Mouse (Mus musculus) ZHBTc4 (cell line): Measurements from ENCODE around the gene Add1.
"Not testable (repeated sequence)": the region's sequence is repeated elsewhere in the genome, so short reads cannot be mapped to it uniquely, and the experiment has no call there.

Experiments
- DNase-seq: peaks from one replicate; pipeline ENCODE4 v3.0.0-alpha.2; 2011; ENCODE audit warnings: low read depth, low spot score

Add1 gene

DNA sequence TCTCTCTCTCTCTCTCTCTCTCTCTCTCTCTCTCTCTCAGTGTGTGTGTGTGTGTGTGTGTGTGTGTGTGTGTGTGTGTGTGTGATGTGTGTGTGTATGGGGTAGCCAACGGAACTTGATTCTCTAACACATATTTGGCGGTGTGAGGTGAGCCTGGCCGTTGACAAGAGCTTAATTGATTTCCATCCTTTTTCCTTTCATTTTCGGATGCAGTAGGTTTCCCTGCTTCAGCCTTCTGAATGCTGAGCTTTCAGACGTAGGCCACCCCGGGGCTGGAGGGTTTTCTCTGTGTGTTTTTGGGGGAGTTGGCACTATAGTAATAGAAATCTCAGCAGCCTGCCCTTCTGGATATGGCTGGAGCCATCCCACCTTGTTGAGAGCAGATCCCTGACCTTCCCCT, 23.2 kb upstream of the Add1 start:
- DNase-seq = no peak

DNA sequence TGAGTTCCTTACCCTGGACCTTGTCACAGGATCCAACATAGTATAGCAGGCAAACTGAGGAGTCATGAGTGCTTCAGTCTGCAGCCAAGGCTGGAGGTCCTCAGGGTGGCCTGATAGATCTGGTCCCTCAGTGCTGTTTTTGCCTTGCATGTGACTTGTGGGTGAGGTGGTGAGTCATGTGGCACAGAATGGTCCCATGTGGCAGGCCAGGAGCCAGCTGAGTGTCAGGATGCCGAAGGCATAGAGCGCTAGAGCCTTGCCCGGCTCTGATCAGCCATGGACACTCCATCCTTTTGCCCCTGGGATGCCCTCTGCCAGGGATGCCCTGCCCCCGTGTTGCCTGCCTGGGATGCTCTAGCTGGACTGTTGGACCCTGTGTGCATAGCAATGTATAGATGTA, 21.6 kb upstream of the Add1 start:
- no peak for DNase-seq

DNA sequence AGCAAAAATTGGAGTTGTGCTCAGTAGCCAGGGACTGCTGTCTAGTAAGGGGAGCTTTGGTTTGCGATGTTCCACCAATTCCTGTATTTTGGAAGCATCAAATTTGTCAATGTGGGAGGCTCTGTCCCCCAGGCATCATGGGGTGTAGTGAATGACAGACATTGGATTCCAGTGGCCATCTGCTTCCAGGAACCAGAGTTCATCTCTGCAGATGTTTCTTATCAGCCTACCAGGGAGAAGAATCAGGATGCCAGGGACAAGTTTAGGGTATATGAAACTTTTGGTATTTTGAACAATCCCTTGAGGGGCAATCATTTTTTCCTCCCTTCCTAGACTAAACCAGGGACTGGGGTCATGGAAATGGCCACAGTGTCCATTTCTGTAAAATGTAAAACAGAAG, 9.6 kb upstream of the Add1 start:
- no peak for DNase-seq

DNA sequence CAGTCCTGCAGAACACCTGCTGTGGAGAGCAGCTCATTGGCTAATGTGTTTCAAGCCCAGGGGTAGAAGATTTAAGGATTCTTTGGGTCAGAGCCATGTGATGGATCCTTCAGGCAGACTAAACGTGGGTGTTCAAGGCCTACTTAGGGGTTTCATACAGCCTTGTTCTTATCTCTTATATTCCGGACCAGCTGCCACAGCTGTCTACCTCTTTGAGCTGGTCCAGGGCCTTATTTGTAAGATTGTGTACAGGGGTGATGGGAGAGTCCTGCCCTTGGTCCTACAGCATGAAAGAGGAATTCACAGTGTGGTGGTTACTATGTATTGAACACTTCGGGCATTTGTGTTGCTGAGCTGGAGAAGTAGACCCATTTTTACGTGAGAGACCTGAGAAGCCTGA, 9.2 kb upstream of the Add1 start:
- no peak for DNase-seq

DNA sequence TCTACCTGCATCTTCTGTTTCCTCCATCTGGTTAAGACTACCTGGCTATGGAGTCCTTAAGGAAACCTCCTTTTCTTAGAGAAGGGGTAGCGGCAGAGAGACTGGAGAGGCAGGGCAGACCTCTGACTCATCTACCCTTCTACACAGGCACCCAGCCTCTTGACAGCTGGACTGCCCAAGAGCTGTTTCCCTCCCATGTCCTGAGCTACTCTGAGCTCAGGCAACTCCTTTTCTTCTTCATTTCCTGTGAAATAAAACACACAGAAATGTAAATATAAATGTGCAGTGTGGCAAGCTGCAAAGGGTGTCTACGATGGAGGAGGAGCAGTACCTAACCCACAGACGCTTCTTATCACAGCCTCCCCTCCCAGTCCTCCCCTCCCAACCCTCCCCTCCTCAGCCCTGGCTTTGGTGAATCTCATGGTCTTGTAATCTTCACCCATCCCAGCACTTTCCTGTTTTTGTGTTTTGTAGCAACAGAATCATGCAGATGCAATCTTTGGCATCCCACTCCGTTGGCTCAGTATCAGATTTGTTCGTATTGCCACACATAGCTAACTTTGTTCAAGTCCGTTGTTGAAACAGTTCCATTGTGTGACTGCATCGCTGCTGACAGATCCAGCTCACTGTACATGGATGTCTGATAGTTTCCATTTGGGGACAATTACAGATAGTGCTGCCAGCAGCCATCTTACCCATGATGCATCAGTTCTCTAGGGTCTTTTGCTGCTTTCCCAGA, 7.8 kb upstream of the Add1 start:
- DNase-seq = no peak

DNA sequence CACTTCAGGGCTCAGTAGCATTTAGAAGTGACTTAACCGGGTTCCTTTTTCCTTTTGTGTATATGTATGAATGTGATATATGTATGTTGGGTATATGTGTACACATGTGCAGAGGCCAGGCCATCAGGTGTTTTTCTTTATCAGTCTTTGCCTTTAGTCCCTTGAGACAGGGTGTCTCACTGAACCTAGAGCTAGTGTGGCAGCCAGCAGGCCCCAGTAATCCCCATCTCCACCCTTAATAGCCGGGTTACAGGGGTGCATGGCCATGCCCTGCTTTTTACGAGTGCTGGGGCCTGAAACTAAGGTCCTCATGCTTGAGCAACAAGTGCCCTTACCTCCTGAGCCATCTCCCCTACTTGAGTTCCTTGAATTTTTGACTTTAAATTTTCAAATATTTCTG, 1.9 kb upstream of the Add1 start:
- DNase-seq = no peak

DNA sequence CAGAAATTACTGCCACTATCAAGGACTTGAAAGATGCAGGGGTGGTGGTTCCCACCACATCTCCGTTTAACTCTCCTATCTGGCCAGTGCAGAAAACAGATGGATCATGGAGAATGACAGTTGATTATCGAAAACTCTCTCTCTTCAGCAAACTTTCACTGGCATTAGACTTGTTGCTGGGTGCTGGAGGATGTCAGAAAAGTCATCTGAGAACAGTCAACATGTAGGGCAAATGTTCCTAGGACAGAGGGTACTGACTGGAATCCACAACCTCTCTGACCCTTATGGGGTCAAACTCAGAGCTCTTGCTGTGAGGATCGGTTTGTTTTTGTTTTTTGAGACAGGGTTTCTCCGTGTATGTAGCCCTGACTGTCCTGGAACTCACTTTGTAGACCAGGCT, 896 bp upstream of the Add1 start:
- not testable (repeated sequence) for DNase-seq

DNA sequence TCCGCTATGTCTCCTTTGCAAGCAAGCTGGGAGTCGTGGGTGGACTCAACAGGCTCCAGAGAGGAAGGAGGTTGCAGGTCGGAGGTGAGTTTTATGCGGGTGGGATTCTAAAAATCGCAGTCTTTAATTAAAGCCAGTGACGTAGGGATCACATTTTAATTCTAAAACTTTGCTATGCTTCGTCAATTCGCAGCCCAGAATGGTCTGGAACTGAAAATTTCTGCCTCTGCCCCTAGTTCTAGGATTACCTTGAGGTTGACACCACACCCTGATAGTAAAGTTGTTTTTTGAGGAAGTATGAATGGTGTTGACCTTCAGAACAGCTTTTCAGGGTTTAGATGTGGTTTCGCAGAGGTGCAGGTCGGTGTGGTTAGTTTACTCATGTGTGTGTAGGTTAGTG, 1.3 kb downstream of the Add1 start:
- DNase-seq = no peak

DNA sequence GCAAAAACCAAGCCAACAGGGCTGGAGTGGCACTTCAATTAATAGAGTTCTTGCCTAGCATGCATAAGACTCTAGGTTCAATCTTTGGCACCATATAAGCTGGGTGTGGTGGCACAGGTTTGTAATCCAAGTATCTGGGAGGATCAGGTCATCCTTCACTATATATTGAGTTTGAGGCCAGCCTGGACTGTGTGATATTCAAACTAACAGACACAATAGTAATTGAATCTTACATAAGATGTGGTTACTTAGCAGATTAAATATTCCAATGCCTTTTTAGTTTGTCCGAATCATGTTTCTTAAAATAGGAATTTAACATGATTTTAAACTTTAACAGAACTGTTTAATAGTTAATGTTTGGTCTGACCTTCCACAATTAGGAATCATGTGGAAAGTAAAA, 2.8 kb downstream of the Add1 start:
- DNase-seq = no peak

DNA sequence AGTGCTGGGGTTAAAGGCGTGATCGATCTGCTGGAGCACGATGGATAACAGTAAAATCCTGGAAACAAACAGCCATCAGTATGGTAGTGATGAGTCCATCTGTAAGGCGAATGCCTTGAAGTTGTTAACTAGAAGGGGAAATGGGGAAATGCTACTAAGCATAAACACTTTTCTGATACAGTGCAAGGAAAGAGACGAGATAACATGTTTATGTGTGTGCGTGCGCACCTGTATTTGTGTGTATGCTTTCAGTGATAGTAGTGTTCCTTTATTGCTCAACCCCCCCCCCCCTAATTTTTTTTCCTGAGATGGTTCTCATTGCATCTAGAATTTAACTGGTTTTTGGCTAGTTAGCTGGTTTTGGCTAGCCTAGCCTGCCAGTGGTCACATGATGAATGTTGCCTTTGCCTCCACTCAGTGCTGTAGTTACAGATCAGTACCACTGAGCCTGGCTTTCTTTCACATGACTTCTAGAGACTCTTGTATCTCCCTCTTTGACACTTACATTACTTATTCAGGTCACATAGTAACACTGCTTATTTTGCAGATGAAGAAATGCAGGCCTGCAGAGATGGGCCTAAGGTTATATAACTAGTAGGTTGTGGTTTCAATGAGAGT, 4.7 kb downstream of the Add1 start:
- DNase-seq = peak; percentile 57

DNA sequence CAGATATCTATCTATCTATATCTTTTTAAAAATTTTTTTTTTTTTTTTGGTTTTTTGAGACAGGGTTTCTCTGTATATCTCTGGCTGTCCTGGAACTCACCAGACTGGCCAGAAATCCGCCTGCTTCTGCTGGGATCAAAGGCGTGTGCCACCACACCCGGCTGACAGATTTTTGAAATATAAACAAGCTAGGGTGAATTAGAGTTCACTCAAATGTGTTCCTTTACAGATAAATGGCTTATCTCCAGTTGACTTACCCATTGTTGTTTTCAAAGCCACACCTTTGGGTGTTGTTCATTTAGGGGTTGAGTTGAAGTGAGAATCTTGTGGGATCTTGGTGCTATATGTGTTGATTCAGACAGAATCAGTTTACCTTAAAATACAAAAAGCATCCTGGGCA, 5.9 kb downstream of the Add1 start:
- DNase-seq = no peak

DNA sequence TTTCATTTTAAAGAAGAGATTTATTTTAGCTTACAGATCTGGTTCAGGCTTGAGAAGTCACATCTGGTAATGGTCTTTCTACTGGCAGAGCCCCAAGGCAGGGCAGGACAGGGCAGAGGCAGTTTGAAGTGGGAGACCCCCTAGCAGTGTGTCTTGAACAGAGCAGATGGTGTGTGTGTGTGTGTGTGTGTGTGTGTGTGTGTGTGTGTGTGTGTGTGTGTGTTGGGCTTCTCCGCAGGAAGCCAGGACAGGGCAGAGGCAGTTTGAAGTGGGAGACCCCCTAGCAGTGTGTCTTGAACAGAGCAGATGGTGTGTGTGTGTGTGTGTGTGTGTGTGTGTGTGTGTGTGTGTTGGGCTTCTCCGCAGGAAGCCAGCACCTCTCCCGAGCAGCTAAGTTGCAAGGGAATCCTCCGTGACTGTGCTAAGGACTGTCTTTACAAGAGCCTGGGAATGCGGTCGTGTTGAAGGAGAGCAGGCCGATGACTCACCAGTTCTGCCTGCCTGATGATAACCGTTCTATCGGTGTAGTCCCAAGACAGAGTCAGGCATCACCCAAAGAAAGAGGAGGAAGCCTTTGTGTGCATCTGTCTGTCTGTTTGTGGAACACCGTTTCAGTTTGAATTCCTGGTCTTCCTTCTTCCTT, 8.3 kb downstream of the Add1 start:
- DNase-seq = peak; percentile 69

DNA sequence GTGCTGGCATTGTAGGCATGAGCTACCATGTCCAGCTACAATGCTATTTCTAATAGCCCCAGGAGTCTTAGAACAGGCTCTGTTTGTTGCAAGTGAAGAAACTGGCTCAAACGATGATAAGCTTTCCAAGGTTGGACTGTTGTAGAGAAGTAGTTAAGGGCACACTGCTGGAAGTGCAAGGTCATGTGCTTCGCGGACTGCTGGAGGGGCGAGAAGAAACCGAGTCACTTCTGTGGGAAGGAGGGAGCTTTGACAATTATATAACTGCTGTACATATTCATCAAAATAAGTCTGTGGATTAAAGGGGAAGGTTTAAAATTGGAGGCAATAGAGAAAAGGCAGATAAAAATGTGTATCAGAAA, 8.8 kb downstream of the Add1 start:
- DNase-seq = peak; percentile 21

DNA sequence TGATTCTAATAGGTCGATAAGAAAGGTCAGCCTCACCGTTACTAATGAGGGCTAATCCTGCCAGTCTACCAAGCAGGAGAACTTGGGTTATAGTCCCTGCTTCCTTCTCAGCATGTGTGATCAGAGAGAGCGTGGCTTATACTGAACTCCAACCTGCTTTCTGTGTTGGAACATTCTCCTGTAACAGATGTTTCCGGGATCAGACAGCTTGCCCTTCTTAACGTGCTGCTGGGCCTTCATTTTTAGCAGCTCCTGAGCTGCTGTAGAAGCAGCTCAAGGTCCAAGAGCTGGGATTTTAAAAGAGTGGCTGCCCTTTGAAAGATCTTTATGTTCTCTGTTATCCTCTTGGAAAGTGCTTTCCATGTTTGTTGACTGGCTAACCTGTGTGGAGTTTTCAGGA, 11.8 kb downstream of the Add1 start:
- no peak for DNase-seq

DNA sequence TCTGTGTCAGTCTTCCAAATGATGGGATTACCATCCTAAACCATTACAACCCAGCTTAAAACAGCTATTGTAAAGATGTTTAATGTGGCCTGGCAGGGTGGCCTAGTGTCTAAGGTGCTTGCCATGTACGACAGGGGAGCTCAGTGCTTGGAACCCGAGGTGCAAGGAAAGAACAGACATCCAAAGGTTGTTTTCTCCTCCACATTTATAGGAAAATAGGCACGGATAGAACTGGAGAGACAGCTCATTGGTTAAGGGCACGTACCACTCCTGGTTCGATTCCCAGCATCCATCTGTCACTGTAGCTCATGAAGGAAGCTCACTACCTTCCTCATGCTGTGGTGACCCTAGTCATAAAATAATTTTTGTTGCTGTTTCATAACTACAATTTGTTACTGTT, 14.4 kb downstream of the Add1 start:
- DNase-seq = no peak

DNA sequence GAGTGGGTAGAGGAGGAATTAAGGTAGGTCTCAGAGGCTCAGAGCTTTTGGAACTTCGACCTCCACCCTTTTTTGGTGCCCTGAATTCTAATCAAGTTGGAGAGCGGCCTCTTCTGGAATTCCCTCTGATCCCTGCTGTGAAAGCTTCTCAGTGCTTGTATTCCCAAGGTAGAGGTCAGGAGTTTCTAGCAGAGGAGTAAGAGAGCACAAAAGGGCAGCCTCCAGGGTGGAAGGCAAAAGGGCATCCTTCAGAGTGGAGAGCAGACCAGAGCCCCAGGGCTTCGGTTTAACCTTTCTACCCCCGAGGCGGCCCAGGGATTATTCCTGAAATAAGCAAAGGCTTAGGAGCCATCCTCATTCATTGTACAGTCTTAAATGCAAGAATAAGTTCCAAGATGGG, 16.6 kb downstream of the Add1 start:
- peak; percentile 86 for DNase-seq

DNA sequence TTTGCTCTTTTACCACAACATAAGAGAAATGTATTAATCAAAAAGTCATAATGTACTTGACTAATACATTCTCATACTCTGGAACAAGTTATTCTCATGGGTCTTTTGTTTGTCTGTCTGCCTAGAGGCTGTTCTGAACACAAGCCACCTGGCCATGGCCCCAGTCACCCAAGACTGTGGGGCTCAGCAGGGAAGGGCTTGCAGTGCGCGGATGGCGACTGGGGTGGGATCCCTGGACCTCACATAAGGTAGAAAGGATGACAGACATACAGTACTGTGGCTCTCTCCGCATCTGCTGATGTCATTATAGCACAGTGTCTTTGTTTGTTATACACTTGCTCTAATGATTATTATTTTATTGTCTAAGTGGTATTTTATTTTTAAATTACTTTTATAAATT, 17.2 kb downstream of the Add1 start:
- no peak for DNase-seq

DNA sequence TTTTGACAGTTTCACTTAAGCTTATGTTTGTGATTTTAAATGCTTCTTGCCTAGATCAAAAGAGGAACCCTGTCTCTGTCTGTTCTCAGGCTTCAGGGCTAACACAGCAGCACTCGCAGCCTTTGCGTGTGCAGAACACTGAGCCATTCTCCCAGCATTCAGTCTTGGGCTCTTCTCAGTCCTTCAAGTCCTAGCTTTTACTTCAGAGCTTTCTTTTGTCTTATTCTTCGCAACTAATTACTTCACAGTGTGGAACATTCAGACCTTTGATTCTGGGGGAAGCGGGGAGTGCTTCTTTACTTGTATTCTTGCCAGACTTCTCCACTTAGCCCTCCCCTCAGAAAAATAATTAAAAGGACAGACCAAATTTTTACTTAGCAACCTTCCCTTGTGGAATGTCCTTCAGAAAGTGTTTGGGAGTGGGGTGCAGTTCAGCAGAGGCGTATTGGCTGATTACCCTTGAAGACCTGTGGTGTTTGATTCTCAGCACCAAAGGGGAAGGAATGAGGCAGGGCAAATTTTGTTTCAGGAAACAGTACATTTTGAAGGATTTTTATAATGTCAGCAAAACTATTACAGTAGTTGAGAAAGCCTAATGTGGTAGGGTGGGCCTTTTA, 18.0 kb downstream of the Add1 start:
- no peak for DNase-seq

DNA sequence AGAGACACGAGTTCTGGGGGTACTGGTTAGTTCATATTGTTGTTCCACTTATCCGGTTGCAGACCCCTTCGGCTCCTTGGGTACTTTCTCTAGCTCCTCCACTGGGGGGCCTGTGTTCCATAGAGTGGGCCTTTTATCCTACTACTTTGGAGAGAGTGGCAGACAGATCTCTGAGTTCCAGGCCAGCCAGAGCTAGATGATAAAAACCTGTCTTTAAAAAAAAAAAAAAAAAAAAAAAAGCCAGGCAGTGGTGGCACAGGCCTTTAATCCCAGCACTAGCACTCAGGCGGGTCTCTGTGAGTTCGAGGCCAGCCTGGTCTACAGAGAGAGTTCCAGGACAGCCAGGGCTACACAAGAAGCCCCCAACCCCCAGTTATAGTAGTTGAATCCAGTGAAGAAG, 18.8 kb downstream of the Add1 start:
- DNase-seq = not testable (repeated sequence)

DNA sequence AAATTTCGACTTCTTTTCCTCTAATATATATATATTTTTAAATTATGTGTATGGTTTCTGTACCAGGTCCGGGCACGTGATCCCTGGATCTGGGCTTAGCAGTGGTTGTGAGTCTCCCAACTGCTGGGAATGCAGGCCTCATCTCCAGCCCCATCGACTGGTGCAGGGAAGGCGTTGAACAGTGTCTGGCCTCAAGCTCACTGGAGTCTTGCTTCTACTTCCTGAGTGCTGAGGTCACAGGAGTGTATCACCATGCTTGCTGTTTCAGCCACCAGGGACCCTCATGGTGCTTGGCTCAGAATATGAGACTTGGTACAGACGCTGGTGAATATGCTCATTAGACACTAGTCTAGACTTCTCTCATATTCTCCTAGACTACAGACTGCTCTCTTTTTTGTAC, 19.2 kb downstream of the Add1 start:
- no peak for DNase-seq

DNA sequence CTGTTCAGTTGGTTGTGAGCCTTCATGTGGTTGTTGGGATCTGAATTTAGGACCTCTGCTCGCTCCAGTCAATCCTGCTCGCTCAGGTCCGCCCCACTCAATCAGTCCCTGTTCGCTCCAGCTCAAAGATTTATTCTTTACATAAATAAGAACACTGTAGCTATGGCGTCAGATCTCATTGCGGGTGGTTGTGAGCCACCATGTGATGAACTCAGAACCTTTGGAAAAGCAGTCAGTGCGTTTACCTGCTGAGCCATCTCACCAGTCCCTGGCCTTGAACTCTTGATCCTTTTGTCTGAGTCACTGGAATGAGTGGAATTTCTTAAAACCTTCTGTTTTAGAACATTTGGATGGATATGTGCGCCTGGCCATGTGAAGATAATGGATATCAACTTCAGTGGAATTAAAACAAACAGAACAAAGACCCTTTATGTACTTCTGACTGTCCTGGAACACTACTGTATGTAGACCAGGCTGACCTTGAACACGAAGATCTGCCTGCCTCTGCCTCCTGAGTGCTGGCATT, 19.8 kb downstream of the Add1 start:
- DNase-seq = peak; percentile 85

DNA sequence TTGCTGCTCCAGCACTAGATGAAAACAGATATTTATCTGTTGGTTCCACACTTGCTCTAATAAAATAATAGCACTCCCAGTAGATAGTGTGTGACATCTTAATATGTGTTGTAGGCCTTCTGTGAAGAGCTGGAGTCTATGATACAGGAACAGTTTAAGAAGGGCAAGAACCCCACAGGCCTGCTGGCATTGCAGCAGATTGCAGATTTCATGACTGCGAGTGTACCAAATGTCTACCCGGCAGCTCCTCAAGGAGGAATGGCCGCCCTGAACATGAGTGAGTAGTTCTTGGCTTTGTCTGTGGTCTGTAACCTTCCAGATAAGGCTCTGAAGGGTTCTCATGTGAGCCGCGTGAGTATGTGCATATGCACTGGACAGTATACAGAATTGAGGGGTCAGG, 31.1 kb downstream of the Add1 start:
- DNase-seq = no peak
